In genomic region chr7:101318848-101319247, GRCm38 (mm10) we compare ENCODE assay signal across 16 mouse cellular contexts. TPM values are rescaled to one million over a fixed set of nuclear protein-coding genes. Genes with fewer than 3 reads are reported as not detected.
A peak's percentile ranks its signal among the peaks of the same experiment; 100 is the strongest.
DNase-seq lines count a peak whose midpoint lies in the region; ATAC-seq and TF ChIP-seq lines count a peak whose summit lies in the region.
"Had no signal": no experiment of that assay in that cellular context is flagged by ENCODE, and none has a peak within 500 bp of the region (broad histone marks: within the 10 kb centered on the region; RNA-seq: fewer than 3 reads in every experiment).

No protein-coding gene starts in this region.

- TF ChIP-seq CTCF in MEL (IDR thresholded peaks at IDR 0.05 in 2 of 3, conservative IDR thresholded peaks at IDR 0.05 in 1 of 3; ENCODE audit: control insufficient read depth in 1 of 3, insufficient read depth in 1 of 3, low read depth in 2 of 3, low read length in 3 of 3, poor library complexity in 1 of 3, severe bottlenecking in 1 of 3) = no peak

- intact Hi-C loops in heart, postnatal 10 days (cut with DNase I) = no loop called here

- H3K79me2 ChIP-seq in MEL (ENCODE audit: control insufficient read depth, insufficient read depth, low read length, poor library complexity) = no peaks in the 10 kb centered on the region; the same call in 1 of the 2 replicates

- 20% methylated on average over 4 of the region's 4 CpGs for WGBS in heart, embryonic 14.5 days

- peak in 1 of 2 experiments; percentile 52; a peak in 2 of 4 replicates for TF ChIP-seq EP300 in MEL (IDR thresholded peaks at IDR 0.05; ENCODE audit: low read depth in 1 of 2, low read length in 2 of 2)

- TF ChIP-seq POLR2A in MEL (IDR thresholded peaks at IDR 0.05; ENCODE audit: control insufficient read depth in 1 of 2, insufficient read depth in 1 of 2, low read depth in 1 of 2, low read length in 2 of 2, poor library complexity in 1 of 2) = no peak

- H3K4me1 ChIP-seq in heart, embryonic 14.5 days (ENCODE audit: control insufficient read depth in 2 of 2, insufficient read depth in 2 of 2, low read length in 2 of 2) = peaks cover 21 to 28% of the 10 kb centered on the region in 2 experiments
- peaks cover 7 to 42% of the 10 kb centered on the region in 2 experiments for H3K4me1 ChIP-seq in MEL (ENCODE audit: control insufficient read depth in 1 of 2, insufficient read depth in 2 of 2, low read length in 2 of 2)

- no peaks in the 10 kb centered on the region for H3K27me3 ChIP-seq in heart, embryonic 14.5 days (ENCODE audit: control insufficient read depth, insufficient read depth, low read length)
- H3K27me3 ChIP-seq in MEL (ENCODE audit: control insufficient read depth in 1 of 2, insufficient read depth in 2 of 2, low read length in 2 of 2) = no peaks in the 10 kb centered on the region

- no peak for TF ChIP-seq RAD21 in MEL (IDR thresholded peaks at IDR 0.05; ENCODE audit: low read depth, low read length)

- peak overlapping the region; percentile 29; the same call in 1 of the 2 replicates for H3K4me2 ChIP-seq in heart, embryonic 14.5 days (ENCODE audit: low read length)
- H3K4me2 ChIP-seq: hindbrain, embryonic 15.5 days; lung, embryonic 14.5 days had no signal

- H3K9ac ChIP-seq in heart, embryonic 14.5 days (ENCODE audit: low read length) = no peak overlapping the region
- no peak overlapping the region for H3K9ac ChIP-seq in MEL (ENCODE audit: control insufficient read depth, low read depth, low read length, poor library complexity, severe bottlenecking)
- H3K9ac ChIP-seq: hindbrain, embryonic 15.5 days; lung, embryonic 14.5 days had no signal

- ATAC-seq in heart, embryonic 14.5 days (ENCODE audit: insufficient number of reproducible peaks, insufficient read depth, low FRiP score, low read depth) = no peak
- ATAC-seq in megakaryocyte, adult 5-6 weeks (ENCODE audit: poor library complexity, severe bottlenecking) = 0 out of 2 replicates have a peak, but pooled peaks have one; percentile 5
- ATAC-seq: intestine, postnatal 0 days had no signal

- no peaks in the 10 kb centered on the region for H3K9me3 ChIP-seq in heart, embryonic 14.5 days (ENCODE audit: control insufficient read depth, low read length)
- H3K9me3 ChIP-seq in MEL (replicated peaks; ENCODE audit: insufficient read depth, low read length) = no peaks in the 10 kb centered on the region
- H3K9me3 ChIP-seq: forebrain, embryonic 10.5 days; hindbrain, embryonic 15.5 days had no signal

- H3K27ac ChIP-seq in heart, embryonic 14.5 days (replicated peaks in 1 of 2; ENCODE audit: control insufficient read depth in 1 of 2, insufficient read depth in 1 of 2, low read depth in 2 of 2, low read length in 2 of 2) = peak overlapping the region in 1 of 2 experiments; percentile 47; a peak in 1 of 4 replicates
- no peak overlapping the region for H3K27ac ChIP-seq in MEL (ENCODE audit: control insufficient read depth, low read depth, low read length)
- H3K27ac ChIP-seq: forebrain, embryonic 10.5 days; hindbrain, embryonic 15.5 days; macrophage had no signal

- H3K36me3 ChIP-seq in heart, embryonic 14.5 days (ENCODE audit: control insufficient read depth, insufficient read depth, low read length) = no peaks in the 10 kb centered on the region
- H3K36me3 ChIP-seq in MEL (ENCODE audit: control insufficient read depth in 1 of 2, insufficient read depth in 2 of 2, low read length in 2 of 2) = peaks cover 0 to 10% of the 10 kb centered on the region in 2 experiments; a peak in 2 of 4 replicates
- H3K36me3 ChIP-seq: forebrain, embryonic 10.5 days; hindbrain, embryonic 15.5 days had no signal

- no peak overlapping the region for H3K4me3 ChIP-seq in heart, embryonic 14.5 days (ENCODE audit: control insufficient read depth in 1 of 2, insufficient read depth in 1 of 2, low read depth in 1 of 2, low read length in 2 of 2)
- H3K4me3 ChIP-seq in MEL (ENCODE audit: control insufficient read depth in 1 of 2, insufficient read depth in 1 of 2, low read depth in 2 of 2, low read length in 2 of 2) = no peak overlapping the region
- H3K4me3 ChIP-seq: forebrain, embryonic 10.5 days; hindbrain, embryonic 15.5 days had no signal

- DNase-seq in heart, postnatal 10 days = no peak
- no peak for DNase-seq in MEL (ENCODE audit: low read depth, low spot score)
- peak; percentile 63 for DNase-seq in liver
- no peak for DNase-seq in right cerebral cortex, adult 18-20 months
- no peak for DNase-seq in embryo, embryonic 10 days (ENCODE audit: low spot score)
- DNase-seq: adrenal gland, postnatal 36 days; cerebellum, adult 9-10 months; layer of hippocampus, adult 9-11 months; lung, embryonic 14.5 days; thymus, postnatal 4 days had no signal

TF ChIP-seq in MEL, 35 proteins besides CTCF, POLR2A, EP300 and RAD21:
- no peak for TF ChIP-seq NELFE (IDR thresholded peaks at IDR 0.05; ENCODE audit: low read depth, low read length)
- no peak for TF ChIP-seq ZKSCAN1 (IDR thresholded peaks at IDR 0.05; ENCODE audit: low read depth, low read length)
- no peak for TF ChIP-seq SIN3A (IDR thresholded peaks at IDR 0.05; ENCODE audit: low read length)
- TF ChIP-seq TBP (IDR thresholded peaks at IDR 0.05; ENCODE audit: low read depth, low read length) = peak; percentile 77
- no peak for TF ChIP-seq MYB (IDR thresholded peaks at IDR 0.05; ENCODE audit: low read depth, low read length)
- no peak for TF ChIP-seq ZMIZ1 (IDR thresholded peaks at IDR 0.05; ENCODE audit: low read depth, low read length)
- peak; percentile 35; the same call in 1 of the 2 replicates for TF ChIP-seq GATA1 (IDR thresholded peaks at IDR 0.05; ENCODE audit: low read depth, low read length)
- peak; percentile 26; the same call in 1 of the 2 replicates for TF ChIP-seq TCF12 (IDR thresholded peaks at IDR 0.05; ENCODE audit: low read depth, low read length)
- TF ChIP-seq MXI1 (IDR thresholded peaks at IDR 0.05; ENCODE audit: low read depth, low read length) = no peak
- peak; percentile 27; the same call in 1 of the 2 replicates for TF ChIP-seq RCOR1 (IDR thresholded peaks at IDR 0.05; ENCODE audit: low read depth, low read length)
- no peak for TF ChIP-seq E2F4 (IDR thresholded peaks at IDR 0.05; ENCODE audit: borderline replicate concordance, low read depth, low read length)
- no peak for TF ChIP-seq KAT2A (conservative IDR thresholded peaks at IDR 0.05; ENCODE audit: low read depth, low read length)
- no peak for TF ChIP-seq UBTF (IDR thresholded peaks at IDR 0.05; ENCODE audit: borderline replicate concordance, insufficient read depth, low read depth, low read length)

RNA-seq across cellular contexts. Expression of gene Stard10, which starts 2.0 kb away (rescaled TPM):
- 41.9 and 61.7 TPM in 2 replicates for polyA plus RNA-seq in heart, embryonic 14.5 days (2014; fragmentation: Nextera tagmentation; extraction: Ambion mirVana)
- 10 to 100 TPM; 22.1 to 32.3 TPM for total RNA-seq in heart, postnatal 10 days (2021)
- total RNA-seq in MEL (2012; rRNA removed) = 6.6 and 9.3 TPM in 2 replicates
- 10 to 100 TPM in 1 of 2 experiments, not detected in 1; 17.9 TPM for polyA plus RNA-seq in MEL (2012; ENCODE audit: insufficient read depth in 1 of 2, insufficient read length in 2 of 2, low read depth in 1 of 2, low replicate concordance in 2 of 2, missing spikeins in 1 of 2)
- 22.3 and 23.9 TPM in 2 replicates for total RNA-seq in megakaryocyte, adult 5-6 weeks (2015)
- 8.2 and 8.4 TPM in 2 replicates for total RNA-seq in megakaryocyte, adult 5-6 weeks (2017)

RNA-seq across cellular contexts. Expression of gene Atg16l2, which starts 16.8 kb away (rescaled TPM):
- polyA plus RNA-seq in heart, embryonic 14.5 days (2014; fragmentation: Nextera tagmentation; extraction: Ambion mirVana) = 21.3 and 25.5 TPM in 2 replicates
- total RNA-seq in heart, postnatal 10 days (2021) = 10 to 100 TPM; 11.4 to 13.7 TPM
- total RNA-seq in MEL (2012; rRNA removed) = 7.1 and 7.9 TPM in 2 replicates
- polyA plus RNA-seq in MEL (2012; ENCODE audit: insufficient read depth in 1 of 2, insufficient read length in 2 of 2, low read depth in 1 of 2, low replicate concordance in 2 of 2, missing spikeins in 1 of 2) = 1 to 10 TPM in 1 of 2 experiments, not detected in 1; 8.8 TPM
- 16.2 and 20.2 TPM in 2 replicates for total RNA-seq in megakaryocyte, adult 5-6 weeks (2015)
- 9.9 and 15.3 TPM in 2 replicates for total RNA-seq in megakaryocyte, adult 5-6 weeks (2017)

RNA-seq across cellular contexts. Expression of gene Arap1, which starts 29.0 kb away (rescaled TPM):
- 26.7 and 29.2 TPM in 2 replicates for polyA plus RNA-seq in heart, embryonic 14.5 days (2014; fragmentation: Nextera tagmentation; extraction: Ambion mirVana)
- 10 to 100 TPM; 49.4 to 50.7 TPM for total RNA-seq in heart, postnatal 10 days (2021)
- total RNA-seq in MEL (2012; rRNA removed) = 13.6 and 14.6 TPM in 2 replicates
- 10 to 100 TPM in 1 of 2 experiments, not detected in 1; 27.1 TPM for polyA plus RNA-seq in MEL (2012; ENCODE audit: insufficient read depth in 1 of 2, insufficient read length in 2 of 2, low read depth in 1 of 2, low replicate concordance in 2 of 2, missing spikeins in 1 of 2)
- 141 and 152 TPM in 2 replicates for total RNA-seq in megakaryocyte, adult 5-6 weeks (2015)
- total RNA-seq in megakaryocyte, adult 5-6 weeks (2017) = 211 and 245 TPM in 2 replicates
